Mouse (Mus musculus) skeletal muscle tissue, adult 2 months (tissue): ENCODE results near the gene Btn2a2.

Experiments used
- DNase-seq: peaks from one replicate; pipeline ENCODE4 v3.0.0-alpha.2; 2012; ENCODE audit warnings: low read depth, low spot score

The Btn2a2 gene

DNA sequence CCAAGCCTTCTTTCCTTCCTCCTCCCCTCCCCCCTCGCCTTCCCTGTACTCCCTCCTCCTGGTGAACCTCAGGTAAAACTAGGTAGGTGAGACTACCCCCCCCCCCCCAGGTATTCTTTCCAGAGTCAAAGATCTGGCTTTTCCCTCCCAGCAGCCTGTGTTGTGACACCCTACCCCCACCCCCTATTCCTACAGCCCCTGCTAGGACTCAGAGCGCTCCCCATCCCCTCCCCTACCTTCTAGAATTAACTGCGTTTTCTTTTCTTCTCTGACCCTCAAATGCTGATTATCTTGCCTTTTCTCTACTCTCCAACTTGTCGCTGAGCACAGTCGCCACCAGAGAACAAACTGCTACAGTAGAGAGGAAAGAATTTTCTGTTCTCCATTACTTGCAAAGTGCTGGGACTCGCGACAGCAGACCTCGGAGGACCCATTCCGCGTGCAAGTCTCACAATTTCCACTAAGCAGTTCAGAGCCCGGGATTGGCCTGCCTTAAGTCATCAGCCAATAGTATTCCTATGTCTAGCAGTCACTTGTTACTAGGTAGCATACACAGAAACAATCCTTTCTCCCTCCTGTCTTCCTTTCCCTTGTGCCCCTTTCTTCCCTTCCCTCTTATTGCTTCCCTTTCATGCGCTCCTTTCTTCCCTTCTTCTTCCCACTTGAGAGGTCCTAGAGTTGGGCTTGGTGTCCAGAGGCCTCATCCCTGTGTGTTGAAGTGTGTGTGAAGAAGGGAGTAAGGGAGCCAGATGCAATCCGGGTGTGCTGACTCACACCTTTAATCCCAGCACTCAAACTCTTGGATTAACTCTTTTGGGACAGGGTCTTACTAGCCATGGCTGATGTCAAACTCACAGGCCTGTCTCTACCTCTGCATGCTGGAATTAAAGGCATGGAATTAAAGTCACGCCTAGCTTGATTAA lies at the start of gene Btn2a2:
Gene Btn2a2 (minus strand): TSS at position 458 of the 923 bp plus-strand sequence.
- peak; percentile 59 for DNase-seq

DNA sequence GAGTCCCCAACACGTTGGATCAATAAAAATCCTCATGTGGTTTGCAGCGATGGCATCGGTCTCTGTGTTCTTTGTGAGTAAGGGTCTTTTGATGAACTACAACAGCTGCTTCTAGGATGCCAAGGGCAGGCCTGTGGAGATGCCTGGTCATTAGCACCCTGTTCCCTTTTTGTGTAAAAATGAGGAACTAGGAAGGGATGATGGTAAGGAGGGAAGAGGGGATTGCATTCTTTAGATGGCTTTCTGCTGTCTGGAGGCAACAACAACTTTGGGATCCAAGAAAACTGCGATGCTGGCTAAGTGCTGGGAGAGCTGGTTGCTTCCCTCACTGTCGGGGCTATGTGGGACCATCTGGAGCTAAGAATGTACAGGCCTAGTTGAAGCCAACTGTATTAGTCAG lies 49.6 kb upstream of the Btn2a2 start:
- no peak for DNase-seq

DNA sequence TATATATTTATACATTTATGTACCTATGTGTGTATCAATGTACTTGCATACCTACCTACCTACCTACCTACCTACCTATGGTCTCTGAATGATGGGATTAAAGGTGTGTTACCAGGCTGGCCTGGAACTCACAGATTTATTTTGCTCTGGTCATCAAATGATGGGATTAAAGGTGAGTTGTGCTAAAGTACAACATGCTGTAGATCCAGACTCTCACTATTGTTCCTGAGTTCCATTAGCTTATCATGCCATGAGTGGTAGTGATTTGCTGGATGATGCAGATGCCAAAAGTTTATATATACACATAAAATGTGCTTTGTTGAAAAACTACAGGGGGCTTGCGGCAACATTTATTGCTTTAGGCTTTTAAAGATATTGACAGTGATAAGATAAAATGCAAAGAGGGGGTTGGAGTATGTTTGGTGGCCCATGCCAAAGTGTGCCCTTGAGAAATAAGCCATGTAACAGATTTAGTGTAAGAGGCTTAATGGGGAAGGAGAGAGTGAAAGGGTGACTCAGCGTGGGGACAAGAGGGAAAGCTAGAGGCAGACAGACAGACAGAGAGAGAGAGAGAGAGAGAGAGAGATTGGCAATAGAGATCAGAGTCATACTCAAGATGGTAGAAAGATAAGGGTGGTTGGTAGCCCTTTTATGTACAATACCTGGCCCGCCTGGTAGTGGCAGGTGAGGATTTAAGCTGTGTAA lies 48.5 kb upstream of the Btn2a2 start:
- no peak for DNase-seq

DNA sequence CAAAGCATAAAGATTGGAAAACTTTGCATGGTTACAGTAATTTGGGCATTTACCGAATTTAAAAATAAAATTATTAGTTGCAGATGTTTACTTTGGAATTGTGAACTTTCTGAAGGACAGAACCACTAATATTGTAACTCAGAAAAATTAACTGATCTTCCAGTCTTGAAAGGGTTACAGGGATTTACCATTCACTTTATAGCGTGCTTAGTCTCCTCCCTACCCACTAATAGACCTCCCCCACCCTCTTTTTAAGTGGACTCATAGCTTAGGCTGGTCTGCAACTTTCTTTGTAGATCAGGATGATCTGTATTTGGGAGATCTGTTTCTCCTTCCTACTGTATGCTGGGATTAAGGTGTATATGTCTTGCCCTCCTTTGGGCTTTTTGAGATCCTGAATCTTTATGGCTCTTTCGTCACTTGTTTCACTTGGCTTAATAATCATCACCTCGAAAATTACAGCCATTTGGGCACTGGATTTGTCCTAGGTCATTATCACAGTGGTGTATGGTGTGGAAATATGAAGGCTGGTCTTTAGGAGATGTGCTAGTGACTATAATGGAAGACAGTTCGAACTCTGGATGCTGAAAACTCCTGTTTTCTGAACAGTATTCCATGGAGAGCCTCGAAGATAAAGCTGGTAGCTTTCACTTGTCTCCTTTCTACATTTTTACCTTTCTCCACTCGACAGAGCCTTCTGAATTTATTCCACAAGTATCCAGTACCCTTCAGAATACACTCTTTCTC lies 47.6 kb upstream of the Btn2a2 start:
- no peak for DNase-seq

DNA sequence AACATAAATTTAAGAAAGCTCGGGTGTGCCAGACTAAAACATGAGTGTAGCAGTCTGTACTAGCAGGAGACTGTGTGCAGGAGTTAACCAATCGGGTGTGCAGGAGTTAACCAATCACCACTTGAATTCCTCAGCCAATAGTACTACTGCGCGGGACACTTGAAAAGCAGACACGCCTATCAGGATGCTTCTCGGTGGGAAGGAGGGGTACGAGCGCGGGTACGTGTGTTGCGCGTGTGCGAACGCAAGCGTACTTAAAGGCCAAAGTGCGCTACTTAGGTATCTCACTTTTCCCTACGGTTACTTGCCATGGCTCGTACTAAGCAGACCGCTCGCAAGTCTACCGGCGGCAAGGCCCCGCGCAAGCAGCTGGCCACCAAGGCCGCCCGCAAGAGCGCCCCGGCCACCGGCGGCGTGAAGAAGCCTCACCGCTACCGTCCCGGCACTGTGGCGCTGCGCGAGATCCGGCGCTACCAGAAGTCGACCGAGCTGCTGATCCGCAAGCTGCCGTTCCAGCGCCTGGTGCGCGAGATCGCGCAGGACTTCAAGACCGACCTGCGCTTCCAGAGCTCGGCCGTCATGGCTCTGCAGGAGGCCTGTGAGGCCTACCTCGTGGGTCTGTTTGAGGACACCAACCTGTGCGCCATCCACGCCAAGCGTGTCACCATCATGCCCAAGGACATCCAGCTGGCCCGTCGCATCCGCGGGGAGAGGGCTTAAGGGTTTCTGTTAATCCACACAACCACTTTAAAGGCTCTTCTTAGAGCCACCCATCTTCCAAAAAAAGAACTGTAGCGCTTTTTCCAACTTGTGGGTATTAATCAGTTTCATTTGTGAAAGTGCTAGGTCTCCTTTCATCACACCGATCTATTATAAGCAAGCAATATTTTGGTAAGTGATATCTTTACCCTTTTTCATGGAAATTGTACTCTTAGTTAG lies 46.7 kb upstream of the Btn2a2 start, which contains the start of gene Hist1h3g:
Gene Hist1h3g (plus strand): TSS at position 286 of the 939 bp plus-strand sequence.
- DNase-seq = peak; percentile 89

DNA sequence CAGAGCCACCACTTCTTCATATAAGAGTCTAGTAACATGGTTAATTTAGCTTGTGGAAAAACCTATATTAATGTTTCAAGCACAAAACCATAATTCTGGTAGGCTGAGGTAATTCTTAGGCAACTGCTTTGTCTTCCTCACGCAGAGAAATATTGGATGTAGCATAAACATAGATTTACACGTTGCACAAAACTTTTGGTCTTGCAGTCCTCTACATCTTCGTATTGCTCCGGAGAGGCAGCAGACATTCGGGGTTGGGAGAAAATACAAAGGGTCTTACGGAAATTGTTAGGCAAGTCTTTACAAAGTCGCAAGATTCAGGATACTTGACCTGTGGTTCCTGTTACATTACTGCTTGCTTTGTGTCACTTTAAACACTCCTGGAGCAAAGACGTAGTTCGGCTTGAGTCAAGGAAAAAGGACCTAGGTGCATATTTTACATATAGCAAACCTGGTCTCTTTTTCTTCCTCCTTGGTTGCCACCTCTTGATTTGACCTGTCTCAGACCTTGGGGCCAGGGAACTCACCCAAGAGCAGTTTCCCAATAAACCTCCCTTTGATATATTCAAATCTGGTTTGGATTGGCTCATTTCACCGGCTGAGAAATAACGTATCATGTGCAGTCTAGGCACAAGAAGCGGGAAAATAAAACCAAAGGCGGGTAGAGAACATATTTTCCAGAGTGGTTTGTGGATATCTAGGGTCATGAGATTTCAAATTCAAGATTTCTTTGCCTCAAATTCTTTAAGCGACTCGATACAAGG lies 45.9 kb upstream of the Btn2a2 start:
- DNase-seq = no peak

DNA sequence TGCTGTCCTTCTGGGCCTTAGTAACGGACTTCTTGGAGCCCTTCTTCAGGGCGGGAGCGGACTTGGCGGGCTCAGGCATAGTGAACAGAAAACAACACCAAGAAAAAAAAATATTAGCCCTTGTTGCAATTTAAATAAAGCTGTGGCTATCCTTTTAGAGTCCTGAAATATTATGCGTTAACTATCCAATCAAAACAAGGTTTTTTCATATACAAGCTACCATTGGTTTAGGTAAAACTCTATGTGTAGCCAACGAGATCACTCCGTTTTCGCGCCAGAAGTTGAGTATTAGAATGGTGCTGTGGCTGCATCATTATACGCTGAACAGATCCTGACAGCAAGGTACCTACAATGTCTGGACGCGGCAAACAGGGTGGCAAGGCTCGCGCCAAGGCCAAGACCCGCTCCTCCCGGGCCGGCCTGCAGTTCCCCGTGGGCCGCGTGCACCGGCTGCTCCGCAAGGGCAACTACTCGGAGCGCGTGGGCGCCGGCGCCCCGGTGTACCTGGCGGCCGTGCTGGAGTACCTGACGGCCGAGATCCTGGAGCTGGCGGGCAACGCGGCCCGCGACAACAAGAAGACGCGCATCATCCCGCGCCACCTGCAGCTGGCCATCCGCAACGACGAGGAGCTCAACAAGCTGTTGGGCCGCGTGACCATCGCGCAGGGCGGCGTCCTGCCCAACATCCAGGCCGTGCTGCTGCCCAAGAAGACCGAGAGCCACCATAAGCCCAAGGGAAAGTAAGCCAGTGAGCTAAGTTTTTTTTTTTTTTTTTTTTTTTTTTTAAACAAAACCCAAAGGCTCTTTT lies 45.1 kb upstream of the Btn2a2 start, which contains the start of gene Hist1h2af:
Gene Hist1h2af (plus strand): TSS at position 347 of the 808 bp plus-strand sequence.
- peak; percentile 52 for DNase-seq

DNA sequence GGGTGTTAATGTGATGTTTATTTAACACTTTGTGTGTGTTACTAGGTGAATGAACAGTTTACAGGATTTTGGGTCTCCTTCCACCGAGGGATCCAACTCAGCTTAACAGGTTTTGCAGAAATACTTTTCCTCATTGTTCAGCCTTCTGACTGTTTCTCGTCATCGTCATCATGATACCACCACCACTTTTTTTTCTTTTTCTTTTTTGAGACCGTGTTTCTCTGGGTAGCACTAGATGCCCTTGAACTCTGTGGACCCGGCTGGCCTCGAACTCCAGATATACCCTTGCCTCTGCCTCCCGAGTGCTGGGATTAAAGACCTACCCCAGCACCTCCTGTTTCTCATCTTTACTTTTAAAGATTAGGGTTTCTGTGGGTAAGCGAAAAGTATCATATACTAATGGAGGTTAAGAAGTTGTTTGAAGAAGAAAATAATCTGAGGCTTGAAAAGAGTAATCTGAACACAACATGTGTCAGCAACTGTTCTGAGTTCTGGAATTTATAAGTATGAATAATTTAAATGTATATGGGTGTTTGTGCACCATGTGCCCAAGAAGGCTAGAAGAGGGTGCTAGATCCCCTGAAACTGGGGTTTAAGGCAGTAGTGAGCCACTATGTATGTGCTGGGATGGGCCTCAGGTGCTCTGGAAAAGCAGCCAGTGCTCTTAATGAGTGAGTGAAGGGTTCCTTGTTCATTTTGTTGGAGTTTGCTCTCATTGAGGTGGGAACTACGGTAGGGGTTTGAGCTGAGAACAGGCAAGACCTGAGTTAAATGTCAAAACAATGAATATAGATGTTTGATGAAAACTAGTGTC lies 43.8 kb upstream of the Btn2a2 start:
- no peak for DNase-seq

DNA sequence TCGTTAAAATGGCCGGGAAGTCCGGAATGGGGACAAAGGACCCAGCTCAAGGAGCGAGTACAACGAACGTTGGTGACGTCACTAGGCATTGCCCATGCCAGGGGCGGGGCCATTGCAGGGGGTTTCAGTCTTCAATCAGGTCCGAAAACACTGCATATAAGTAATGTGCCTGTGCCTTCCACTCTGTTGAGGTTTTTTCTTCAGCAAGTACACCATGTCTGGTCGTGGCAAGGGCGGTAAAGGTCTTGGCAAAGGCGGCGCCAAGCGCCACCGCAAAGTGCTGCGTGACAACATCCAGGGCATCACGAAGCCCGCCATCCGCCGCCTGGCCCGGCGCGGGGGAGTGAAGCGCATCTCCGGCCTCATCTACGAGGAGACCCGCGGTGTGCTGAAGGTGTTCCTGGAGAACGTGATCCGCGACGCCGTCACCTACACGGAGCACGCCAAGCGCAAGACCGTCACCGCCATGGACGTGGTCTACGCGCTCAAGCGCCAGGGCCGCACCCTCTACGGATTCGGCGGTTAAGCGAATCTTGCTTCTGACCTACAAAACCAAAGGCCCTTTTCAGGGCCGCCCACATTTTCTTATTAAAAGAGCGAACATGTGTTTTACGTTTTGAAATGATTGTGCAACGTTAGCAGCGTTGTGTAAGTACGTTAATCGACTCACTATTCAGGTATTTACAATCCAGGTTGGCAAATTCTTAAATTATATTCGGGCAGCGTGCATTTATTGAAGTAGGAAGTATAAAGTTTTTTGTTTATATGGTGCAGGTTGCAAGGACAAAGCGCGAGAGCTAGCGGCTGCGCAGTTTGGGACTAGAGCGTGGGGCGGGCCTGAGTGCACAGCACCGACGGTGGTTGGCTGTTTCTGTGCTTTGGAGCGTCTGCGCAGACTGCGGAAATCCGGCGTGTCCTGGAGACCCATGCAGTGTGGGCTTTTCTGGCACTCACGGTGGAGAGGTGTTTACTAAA lies 42.5 kb upstream of the Btn2a2 start, which contains the start of gene Hist1h4h:
Gene Hist1h4h (plus strand): TSS at position 150 of the 975 bp plus-strand sequence.
- DNase-seq = peak; percentile 97

DNA sequence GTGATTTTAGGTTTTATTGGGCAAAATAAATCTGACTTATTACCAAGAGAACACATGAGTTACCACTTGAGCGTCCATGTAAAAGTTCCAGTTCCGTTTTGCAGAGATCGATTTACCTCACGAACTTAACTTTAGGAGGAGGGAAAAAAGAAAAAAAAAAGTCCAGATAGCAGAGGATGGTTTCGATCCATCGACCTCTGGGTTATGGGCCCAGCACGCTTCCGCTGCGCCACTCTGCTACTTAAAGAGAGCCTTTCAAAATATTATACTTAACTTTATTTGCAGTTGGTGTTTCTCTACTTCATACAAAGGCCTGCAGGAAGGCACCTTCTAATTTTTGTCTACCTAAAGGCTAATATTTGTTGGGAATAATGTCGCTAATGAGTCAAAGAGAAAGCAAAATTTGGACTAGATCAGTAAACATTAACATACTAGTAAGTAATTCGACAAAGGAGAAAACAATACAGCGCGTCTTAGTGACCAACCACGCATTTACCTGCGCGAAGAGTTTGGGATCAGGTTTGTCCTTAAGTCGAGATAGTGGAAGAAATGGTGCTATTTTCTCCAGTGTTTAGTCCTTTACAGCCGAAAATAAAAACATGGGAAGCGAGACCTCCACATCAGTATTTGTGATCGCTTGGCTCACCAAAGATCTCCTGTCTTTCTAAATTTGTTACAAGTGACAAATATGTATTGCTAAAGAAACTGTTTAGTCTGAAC lies 41.7 kb upstream of the Btn2a2 start:
- DNase-seq = peak; percentile 66

DNA sequence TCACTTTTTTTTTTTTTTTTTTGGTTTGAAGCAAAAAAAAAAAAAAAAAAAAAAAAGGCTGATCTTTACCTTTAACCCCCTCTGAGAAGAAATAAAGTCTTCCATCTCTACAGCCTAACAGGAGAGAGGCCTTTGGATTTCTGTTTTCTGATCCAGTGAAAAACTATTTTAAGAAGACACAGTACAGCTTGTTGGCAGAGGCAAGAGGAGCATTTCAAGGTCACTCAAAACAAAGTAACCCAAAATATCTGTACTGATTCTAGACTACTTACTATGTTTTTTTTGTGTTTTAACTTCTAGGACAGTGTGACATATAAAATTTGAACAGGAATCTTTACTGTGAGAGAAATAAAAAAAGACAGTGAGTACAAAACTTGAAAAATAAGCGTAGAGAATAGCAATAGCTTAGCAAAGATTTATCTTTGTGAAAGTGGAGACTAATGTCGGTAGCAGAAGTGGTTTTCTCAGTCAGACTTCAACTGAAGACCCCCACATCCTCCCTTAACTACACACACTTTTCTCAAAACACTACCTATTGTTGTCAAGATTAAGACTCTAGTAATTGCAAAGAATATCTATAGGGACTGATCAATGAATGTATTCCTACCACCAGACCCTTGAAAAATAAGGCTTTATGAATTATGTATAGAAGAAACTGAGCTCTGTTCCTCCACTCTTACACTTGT lies 41.0 kb upstream of the Btn2a2 start:
- no peak for DNase-seq

DNA sequence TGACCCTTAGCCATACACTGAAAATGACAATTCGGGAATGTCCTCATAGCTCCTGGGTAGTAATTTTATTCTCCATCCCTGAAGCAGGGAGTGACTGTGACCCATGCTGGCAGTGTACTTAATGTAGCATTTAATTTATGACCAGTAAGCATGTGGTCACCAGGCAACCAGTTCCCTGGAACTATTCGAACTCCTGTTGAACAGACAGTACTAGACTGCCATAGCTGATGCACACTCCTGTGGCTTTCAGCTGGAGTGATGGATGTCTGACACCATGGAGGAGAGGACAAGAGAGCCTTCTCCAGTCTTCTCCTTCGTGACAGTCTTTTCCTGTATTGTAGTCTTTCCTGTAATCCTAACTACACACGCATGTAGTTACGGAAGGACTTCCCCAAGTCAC lies 40.3 kb upstream of the Btn2a2 start:
- no peak for DNase-seq

DNA sequence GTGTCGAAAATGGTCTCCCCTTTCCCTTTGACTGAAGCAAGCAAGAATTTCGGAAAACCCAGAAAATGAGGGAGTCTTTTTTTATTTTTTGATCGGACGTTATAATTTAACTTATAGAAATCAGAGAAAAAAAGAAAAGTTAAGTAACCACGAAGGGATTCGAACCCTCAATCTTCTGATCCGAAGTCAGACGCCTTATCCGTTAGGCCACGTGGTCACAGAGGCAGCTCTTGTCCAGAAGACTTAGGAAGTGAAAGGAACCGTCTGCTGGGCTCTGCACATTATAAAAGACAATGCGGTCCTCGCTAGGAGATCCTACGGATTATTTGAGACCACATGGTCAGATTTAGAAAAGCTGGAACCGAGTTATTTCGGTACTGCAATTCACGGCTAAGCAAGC lies 37.7 kb upstream of the Btn2a2 start:
- DNase-seq = peak; percentile 92

DNA sequence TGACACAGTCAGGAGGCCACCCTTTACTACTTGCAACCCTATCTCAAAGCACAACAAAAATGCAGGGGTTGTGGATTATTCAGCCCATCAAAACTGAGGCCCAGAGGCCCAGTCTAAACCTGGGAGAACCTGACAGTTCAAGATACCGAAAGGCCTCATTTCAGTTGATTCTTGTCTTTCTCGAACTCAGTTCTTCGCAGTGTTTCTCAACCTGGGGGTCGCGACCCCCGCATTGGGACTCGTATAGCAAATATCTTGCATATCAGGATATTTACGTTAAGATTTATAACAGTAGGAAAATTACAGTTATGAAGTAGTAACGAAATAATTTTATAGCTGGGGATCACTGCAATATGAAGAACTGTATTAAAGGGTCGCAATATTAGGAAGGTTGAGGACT lies 37.2 kb upstream of the Btn2a2 start:
- DNase-seq = no peak

DNA sequence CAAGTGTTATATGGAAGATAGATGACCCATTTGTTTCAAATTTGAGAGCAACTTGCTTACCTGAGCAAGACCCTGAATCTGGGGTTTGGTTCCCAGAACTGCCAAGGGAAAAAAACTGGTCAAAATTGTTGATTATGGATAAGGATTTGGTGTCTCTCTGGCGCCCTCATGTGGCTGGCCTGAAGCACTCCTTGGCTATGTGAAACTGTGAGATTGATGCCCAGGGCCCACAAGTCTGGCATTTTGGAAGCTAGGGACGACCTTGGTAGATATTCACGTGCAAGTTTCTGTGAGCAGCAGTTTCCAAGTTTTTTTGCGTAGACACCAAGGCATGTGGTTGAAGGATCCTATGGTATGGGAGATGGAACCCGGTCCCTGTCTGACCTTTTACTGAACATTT lies 36.0 kb upstream of the Btn2a2 start:
- DNase-seq = peak; percentile 62

DNA sequence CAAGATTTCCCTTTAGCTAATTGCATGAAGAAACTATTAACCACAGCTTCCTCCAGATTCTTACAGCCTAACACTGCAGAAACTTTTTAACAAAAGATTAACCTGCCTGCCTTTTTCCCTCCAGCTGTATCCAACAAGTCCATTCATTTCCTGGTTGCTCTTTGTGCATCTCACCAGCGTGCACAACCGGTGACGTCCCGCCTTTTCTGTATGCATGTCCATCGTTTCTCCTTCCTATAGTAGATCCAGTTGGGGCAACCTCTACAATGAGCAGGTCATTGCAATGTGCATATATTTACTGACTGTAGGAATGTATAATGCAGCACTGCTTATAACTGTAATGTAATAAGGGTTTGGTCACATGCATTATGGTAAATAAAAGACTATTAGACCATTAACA lies 35.3 kb upstream of the Btn2a2 start:
- DNase-seq = no peak
